Mouse (Mus musculus): ENCODE data around the gene Slc3a2.
"Not testable (repeated sequence)": the region's sequence is repeated elsewhere in the genome, so short reads cannot be mapped to it uniquely, and the experiment has no call there.

Slc3a2 gene

DNA sequence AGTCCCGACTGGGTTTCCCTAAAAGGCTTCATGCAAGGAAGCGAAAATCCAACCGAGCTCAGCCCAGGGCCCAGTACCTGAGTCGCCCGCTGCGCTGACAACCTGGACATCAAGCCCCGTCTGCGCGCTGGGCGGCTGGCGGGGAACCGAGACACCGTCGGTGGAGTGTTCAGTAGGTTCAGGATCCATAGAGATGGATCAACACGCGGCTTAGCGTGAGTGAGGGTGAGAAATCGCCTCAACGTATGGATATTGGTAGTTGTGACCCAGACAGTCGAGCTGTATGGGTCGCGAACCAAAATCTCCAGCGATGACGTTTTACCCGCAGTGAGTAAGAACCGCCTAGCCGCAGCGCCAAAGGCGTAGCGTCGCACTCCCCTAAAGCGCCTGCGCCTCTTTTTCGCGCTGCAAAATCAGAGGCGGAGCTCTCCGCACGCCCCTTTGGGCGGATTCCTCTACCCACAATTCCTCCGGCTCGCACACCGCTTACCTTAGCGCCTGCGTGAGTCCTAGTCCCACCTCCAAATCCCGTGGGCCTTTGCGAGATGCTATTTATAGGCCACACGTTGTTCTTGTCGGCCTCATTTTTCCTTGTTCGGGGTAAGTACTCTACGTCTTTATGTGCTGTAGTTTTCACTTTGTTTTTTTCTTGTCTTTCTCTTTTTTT, at the start of gene Slc3a2:
Gene Slc3a2, minus strand, starts transcription at position 463 of the 667 bp plus-strand sequence.
- peak; percentile 97 for DNase-seq (ENCODE audit: low spot score)

DNA sequence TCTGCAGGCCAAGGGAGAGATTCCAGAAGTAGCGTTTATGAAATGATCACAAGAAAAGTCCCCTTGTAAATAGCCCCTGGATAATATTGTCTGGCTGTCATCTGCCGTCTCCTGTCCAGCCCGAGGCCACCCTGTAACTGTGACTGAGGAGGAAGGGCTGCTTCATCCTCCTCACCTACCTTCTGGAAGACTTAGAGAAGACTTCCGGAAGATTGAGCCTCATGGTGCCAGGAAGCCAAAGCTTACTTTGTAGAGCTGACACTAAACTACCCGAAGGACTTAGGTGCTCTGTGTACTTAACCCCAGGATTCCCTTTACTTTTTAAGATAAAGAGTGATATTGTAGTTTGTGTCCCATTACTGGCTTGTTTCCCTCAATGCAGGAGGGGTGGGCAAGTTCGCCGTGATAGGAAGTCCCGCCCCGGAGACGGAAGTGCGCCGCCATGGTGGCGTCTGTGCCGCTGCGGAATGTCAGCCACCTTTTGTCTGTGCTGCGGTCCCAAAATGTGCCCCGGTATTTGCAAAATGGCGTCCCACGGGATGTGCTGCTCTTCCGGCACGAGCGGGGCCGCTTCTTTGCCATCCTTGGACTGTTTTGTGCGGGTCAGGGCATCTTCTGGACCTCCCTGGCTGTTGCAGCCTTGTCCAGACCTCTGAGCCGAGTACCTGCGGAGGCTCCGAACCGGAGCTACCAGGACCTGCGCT, 47.5 kb upstream of the Slc3a2 start, which contains the start of gene Tmem223:
Gene Tmem223, plus strand, starts transcription at position 430 of the 704 bp plus-strand sequence.
- no peak for DNase-seq (ENCODE audit: low spot score)

DNA sequence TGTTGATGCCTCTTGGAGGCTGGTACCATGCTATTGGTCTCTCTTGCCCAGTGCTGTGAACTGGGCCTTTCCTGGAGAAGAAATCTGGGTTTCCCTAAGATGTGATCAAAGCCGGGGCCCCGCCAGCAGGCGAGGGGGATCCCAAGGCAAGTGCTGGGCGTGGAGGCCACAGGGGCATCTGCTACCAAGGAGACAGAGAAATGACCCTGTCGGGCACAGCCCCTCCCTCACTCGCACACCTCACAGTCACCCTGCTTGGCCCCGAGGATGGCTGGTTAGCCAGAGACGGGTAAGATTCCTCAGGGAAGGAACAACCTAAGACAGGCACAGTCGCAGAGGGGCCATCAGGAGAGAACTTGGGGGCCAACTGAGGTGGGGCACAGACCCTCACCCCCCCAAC, 42.4 kb upstream of the Slc3a2 start:
- DNase-seq (ENCODE audit: low spot score) = no peak

DNA sequence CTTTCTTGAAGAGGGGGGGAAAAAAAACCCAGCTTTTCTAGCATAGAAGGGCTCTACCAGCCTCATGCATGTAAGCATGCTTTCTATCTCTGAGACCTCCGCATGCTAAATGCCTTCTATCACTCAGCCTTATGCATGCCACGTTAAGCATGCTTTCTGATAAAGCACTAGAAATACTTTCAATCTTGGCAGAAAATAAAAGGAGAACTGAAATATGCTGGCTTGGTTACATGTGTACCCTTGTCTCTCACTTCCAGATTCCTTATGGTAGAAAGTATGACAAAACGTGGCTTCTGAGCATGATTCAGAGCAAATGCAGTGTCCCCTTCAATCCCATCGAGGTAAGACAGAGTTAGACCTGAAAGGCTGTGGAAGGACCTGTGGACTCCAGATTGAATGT, 40.1 kb upstream of the Slc3a2 start:
- DNase-seq (ENCODE audit: low spot score) = no peak

DNA sequence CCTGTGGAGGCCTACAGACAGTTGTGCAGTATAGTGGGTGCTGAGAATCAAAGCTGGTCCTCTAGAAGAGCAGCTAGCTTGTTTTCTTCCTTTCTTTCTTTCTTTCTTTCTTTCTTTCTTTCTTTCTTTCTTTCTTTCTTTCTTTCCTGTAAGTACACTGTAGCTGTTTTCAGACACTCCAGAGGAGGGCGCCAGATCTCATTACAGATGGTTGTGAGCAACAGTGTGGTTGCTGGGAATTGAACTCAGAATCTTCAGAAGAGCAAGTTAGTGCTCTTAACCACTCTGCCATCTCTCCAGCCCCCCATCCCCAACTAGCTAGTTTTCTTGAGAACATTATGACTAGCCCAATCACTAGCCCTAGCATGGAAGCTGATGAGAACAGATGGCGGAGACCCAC, 37.6 kb upstream of the Slc3a2 start:
- DNase-seq (ENCODE audit: low spot score) = no peak

DNA sequence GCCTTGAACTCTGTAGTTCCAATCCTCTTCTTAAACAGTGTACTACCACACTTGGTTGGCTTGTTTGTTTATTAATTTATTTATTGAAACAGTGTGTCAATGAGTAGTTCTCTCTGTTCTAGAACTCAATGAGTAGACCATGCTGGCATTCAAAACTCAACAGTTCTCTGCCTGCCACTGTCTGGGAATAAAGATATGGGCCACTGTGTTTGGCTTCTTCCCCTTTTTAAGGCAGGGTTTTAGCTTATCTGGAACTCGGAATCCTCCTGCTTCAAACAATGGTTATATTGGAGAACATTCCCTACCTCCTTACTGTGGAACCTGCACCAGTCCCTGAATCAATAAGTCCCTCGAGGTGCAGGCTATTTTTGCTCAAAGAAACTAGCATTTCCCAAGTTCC, 35.7 kb upstream of the Slc3a2 start:
- DNase-seq (ENCODE audit: low spot score) = no peak

DNA sequence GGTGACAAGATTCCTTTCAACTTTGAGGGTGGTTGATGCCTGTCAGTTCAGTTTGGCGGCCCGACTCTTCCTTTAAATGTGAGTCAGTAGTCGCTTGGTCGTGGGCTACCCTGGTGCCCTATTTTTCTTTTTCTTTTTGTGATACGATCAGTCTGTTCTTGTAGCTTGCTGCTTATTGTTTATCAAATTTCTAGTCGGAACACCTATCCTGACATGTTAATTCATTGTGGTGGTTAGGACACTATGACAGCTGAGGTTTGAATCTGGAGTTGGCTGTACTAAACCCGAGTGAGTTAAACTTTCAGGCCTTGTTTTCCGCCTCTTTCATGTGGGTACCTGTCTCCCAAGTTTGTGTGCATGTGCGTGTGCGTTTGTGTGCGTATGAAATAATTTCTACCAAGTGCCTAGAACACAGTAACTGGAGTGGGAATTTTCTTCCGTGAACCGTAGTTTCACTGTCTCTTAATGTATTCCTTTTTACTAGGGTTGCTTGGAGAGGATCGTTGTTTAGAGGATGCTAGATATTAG, 34.4 kb upstream of the Slc3a2 start:
- no peak for DNase-seq (ENCODE audit: low spot score)

DNA sequence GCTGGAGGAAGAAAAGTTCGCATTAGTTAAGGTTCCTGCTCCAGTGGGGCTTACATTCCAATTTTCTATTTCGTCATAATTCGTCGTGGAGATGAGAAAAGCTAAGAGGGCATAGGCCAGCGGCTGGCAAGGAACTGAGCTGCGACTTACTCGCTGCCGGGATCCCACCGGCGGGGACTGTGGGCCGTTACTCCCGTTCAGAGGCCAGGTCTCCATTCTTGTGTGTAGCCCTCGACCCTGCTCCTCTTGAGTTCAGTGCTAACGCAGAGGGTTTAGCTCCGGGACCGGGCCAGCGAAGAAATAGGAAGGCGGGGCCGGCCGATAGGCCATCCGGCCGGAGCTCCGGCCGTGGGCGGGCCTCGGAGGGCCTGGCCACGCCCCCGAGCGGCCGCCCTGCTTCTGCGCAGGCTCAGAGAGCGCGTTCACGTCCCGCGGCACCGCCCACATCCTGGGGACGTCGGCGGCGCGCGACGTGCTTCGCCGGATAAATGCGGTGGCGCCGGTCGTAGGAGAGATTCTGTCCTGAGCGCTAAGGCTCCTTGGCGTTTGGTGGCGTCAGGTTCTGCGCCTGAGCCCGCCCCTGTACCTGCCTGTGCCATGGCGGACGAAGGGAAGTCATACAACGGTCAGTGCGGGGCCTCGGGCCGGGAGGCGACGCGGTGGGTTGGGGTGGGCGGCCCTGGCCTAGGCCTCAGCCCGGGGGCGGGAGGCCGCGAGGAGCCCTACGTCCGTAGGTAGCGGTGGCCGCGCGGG, 33.6 kb upstream of the Slc3a2 start, which contains the start of gene Nxf1:
Gene Nxf1, plus strand, starts transcription at position 439 of the 753 bp plus-strand sequence.
- DNase-seq (ENCODE audit: low spot score) = peak; percentile 92

DNA sequence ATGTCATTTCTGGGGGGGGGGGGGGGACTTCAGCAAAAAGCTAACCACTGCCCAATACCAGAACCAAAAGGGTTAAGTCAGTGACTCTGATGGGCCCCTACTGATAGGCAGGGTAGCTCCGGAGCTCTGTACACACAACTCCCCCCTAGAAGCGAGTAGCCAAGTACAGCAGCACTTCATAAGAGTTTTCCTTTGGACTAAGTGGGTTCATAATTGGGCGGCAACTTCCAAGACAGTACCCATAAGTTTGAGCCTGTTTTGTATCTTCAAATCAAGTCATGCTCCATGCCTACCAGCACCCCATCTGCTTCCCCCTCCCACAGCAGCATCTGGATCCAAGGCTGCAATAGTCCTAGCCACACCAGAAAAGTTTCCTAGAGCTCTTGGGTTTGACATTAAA, 32.5 kb upstream of the Slc3a2 start:
- no peak for DNase-seq (ENCODE audit: low spot score)

DNA sequence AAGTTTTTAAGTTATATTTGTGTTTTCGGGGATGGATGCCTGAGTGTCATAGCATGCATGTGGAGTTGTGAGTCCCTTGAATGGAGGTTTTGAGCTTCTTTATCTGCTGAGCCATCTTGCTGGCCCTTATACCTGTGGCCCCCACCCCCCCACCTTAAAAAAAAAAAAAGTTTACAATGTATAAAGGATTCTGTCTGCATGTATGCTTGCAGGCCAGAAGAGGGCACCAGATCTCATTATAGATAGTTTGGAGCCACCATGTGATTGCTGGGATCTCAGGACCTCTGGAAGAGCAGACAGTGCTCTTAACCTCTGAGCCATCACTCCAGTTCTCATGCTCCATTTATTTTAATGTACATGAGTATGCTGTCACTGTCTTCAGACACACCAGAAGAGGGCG, 24.2 kb upstream of the Slc3a2 start:
- DNase-seq (ENCODE audit: low spot score) = no peak

DNA sequence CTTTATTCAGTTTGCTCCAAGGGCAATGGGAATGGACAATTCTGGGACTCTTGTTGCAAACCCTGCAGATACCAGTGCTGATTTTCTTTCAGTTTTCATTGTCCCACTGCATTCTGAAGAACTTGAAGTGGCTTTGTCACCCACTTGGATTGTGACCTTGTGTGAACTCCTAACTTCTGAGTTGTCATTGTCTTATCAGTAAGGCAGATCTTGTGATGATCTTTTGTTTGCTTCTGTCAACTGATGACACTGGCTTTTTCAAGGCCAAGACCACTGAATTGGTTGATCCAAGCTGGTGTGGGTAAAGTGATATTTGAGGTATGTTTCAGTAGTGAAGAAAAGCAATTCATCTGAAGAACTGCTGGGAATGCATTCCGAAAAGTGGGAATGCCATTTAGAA, 22.2 kb upstream of the Slc3a2 start:
- no peak for DNase-seq (ENCODE audit: low spot score)

DNA sequence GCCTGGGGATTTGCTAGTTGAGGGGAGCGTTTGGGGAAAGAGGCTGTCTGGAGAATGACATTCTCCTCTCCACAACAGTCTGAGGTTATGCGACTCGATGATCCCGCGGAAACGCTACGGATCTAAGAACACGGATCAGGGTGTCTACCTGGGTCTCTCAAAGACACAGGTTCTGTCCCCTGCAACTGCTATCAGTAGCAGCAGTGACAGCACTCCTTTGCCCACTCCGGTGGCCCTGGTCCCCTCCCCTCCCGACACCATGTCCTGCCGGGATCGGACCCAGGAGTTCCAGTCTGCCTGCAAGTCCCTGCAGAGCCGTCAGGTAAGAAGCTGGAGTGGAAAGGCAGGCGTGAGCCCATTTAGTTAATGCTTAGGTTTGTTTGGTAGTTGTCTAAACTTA, 19.0 kb upstream of the Slc3a2 start:
- no peak for DNase-seq (ENCODE audit: low spot score)

DNA sequence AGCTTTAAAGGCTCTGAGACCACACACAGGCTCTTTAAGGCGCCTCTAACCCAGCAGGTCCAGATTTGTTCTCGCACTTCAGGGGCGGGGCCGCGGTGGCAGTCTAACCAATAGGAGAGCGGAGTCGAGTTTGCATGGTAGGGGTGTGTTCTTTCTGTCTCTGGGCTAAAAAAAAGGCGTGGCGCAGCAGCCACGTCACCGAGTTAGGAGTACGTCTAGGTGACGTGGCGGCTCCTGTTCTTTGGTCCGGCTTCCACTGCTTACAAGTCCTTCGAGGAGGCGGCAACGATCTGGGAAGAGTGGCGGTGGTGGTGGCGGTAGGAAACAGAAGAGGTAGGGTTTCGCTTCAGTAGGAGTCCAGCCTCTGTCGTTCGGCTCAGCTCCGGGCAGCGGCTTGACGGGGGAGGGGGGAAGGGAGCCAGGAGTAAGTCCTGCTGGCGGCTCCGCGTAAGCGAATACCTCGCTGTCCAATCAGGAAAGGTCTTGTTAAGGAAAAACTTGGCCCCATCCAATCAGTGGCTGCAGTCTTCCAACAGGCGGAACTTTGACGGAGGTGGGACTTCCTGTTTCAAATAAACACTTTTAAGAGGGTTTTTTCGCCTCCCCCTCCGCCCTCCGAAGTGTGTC, 18.2 kb upstream of the Slc3a2 start, which contains the start of gene Stx5a:
Gene Stx5a, plus strand, starts transcription at position 171 of the 627 bp plus-strand sequence.
- DNase-seq (ENCODE audit: low spot score) = peak; percentile 95

DNA sequence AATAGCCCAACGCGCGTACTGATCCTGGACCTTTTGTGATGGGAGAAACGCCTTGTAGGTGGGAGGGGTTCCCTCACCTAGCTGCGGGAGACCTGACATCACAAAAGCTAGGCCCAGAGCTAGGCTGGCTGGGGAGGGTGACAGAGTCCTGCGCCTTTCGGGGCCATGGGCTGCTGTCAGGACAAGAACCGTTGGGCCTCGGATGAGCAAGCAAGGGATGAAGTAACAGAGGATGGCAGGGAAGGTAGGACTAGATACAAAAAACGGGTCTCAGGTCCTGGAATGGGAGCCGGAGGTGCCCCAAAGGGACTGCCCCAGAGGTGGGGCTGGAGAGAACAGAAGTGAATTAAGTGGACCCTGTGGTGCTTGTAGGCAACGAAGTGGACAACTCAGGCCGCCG, 17.4 kb upstream of the Slc3a2 start, which contains the start of gene 1700092M07Rik:
Gene 1700092M07Rik, plus strand, starts transcription at position 116 of the 400 bp plus-strand sequence.
- DNase-seq (ENCODE audit: low spot score) = peak; percentile 24

DNA sequence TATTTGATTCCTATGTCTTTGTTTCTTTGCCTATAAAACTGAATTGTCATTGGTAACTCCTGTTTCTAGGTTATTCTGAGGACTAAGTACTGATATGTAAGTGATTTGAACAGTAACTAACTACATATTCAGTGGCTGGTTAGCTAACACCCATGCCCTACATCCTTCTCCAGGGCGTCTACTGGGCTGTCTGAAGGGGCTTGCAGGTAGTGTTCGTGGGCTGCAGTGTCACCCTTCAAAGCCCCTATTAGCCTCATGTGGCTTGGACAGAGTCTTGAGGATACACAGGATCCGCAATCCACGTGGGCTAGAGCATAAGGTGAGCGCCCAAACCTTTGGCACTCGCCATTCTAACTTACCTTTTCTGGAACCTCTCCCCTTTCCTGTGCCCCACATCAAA, 16.5 kb upstream of the Slc3a2 start:
- DNase-seq (ENCODE audit: low spot score) = no peak

DNA sequence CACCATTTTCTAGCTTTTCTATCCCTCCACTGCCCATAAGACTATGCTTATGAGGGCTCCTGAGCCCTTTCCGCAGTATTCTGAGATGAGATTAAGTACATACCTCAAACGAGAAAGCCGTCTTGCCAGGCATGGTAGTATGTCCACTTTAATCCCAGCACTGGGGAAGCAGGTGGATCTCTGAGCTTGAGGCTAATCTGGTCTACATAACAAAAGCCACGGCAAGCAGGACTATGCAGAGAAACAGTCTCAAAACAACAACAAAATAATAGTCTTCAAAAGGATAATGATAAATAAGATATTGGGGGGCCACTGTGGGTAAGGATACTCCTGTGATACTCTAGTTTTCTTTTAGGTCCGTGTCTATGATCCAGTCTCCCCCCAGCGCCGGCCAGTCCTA, 15.7 kb upstream of the Slc3a2 start:
- DNase-seq (ENCODE audit: low spot score) = no peak

DNA sequence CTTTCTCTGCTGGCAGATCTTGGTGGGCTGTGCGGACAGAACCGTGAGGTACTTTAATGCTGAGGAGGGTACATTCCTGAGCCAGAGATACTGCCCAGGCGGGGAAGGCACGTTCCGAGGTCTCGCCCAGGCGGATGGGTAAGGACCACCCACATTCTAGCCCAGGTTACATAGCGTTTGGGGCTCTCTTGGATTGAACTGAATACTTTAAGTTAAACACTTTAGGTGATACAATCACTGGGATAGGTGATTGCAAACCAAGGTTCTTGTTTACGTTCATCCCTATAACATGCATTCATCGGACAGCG, 12.9 kb upstream of the Slc3a2 start:
- no peak for DNase-seq (ENCODE audit: low spot score)

DNA sequence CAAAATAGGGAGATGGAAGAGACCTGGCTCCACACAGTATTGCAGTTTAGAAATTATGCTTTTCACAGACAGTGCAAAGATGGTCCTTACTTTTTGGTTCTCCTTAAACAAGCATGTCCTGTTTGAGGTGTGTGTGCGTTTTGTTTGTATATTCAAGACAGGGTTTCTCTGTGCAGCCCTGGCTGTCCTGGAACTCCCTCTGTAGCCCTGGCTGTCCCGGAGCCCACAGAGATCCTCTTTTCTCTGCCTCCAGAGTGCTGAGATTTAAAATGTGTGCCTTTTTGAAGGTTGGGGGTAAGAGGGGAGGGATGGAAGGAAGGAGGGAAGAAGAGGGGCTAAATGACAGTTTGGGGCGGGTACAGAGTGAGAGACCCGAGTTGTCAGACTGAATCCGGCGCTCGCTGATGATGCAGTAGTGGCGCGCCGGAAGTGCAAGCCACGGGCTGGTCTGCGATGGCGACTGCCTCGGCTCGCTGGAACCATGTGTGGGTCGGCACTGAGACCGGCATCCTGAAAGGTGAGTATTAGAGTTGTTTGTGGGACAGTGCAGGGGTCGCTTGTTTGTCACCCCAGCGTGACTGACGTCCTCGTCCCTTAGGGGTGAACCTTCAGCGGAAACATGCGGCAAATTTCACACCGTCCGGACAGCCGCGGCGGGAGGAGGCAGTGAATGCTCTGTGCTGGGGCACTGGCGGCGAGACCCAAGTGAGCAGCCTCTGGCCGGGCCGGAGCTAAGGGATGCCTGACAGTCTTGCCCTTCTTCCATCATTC, 12.4 kb upstream of the Slc3a2 start, which contains the start of gene Wdr74:
Gene Wdr74, plus strand, starts transcription at position 439 of the 771 bp plus-strand sequence.
- DNase-seq (ENCODE audit: low spot score) = peak; percentile 88

DNA sequence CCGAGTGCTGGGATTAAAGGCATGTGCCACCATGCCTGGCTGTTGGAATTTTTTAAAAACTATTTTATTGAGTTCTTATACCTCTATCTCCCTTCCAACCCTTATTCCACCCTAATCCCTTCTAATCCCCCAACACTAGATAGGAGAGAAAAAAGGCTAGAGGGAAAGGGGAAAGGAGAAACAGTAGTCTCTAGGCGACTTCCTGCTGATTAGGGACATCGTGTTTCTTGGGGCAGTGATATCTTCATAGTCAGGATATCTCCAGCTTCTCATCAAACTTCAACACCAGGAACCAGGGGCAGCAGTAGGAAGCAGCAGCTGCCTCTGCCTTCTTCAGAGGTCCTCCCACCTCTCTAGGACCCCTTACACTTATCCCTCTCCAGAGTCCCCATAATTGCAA, 11.2 kb upstream of the Slc3a2 start:
- no peak for DNase-seq (ENCODE audit: low spot score)

DNA sequence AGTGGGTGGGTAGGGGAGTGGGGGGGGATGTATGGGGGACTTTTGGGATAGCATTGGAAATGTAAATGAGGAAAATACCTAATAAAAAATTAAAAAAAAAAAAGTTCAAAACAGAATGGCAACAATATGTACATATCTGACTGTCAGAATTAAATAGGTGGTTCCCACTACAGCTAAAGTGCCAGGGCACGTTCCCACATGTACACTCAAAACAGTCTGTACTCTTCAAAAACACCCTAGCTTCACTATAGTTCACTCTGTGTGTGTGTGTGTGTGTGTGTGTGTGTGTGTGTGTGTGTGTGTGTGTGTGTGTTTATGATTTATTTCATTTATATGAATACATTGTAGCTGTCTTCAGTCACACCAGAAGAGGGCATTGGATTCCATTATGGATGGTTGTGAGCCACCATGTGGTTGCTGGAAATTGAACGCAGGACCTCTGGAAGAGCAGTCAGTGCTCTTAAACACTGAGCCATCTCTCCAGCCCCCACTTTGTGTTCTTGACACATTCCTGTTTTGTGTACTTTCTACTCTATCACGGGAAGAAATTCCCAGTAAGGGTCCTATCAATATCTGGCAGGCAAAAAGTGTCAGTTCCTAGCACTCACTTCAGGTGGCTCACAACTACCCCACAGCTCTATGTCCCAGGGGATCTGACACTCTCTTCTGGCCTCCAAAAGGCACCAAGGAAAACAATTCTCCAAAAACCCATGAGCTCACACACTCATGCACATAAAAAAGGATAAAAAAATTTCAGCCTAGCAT, 5.3 kb upstream of the Slc3a2 start:
- not testable (repeated sequence) for DNase-seq (ENCODE audit: low spot score)
